In genomic region chr4:122958491-122959031, GRCm38 (mm10) we compare ENCODE assay signal across 9 mouse cellular contexts. TPM values are rescaled to one million over a fixed set of nuclear protein-coding genes. Genes with fewer than 3 reads are reported as not detected.
DNase-seq lines count a peak whose midpoint lies in the region; ATAC-seq and TF ChIP-seq lines count a peak whose summit lies in the region.
"Had no signal": no experiment of that assay in that cellular context is flagged by ENCODE, and none has a peak within 500 bp of the region (broad histone marks: within the 10 kb centered on the region; RNA-seq: fewer than 3 reads in every experiment).

No protein-coding gene starts in this region.

- DNase-seq in cerebellum, adult 2 months, result peak in 1 of 2 experiments; percentile 29
- DNase-seq in cerebellum, adult 8-10 months, result no peak
- DNase-seq in ovary, postnatal 36 days (ENCODE audit: low spot score), result peak; percentile 13
- DNase-seq in ovary, postnatal 14 days (ENCODE audit: low spot score), result no peak
- peak; percentile 63 to 70 for DNase-seq in left cerebral cortex, postnatal 25 days (ENCODE audit: low spot score in 2 of 2)
- no peak for DNase-seq in stomach, postnatal 0 days (ENCODE audit: low spot score)
- no peak for DNase-seq in lung, postnatal 10 days
- no peak for DNase-seq in urinary bladder, postnatal 14 days (ENCODE audit: low spot score)
- DNase-seq: kidney, adult 9 months had no signal

- intact Hi-C loops in left cerebral cortex, postnatal 25 days (cut with DNase I), result no loop called here

- no peak for TF ChIP-seq CTCF in cerebellum, adult 2 months (IDR thresholded peaks at IDR 0.05; ENCODE audit: borderline replicate concordance, insufficient read depth, low read depth, low read length)
- no peak for TF ChIP-seq CTCF in stomach, postnatal 0 days (IDR thresholded peaks at IDR 0.05; ENCODE audit: low read depth)

- TF ChIP-seq EP300 in stomach, postnatal 0 days (optimal IDR thresholded peaks at IDR 0.05), result no peak

- peaks cover 3% of the 10 kb centered on the region; the same call in 1 of the 2 replicates for H3K27me3 ChIP-seq in cerebellum, adult 2 months (ENCODE audit: control insufficient read depth, insufficient read depth, low read length)
- H3K27me3 ChIP-seq in stomach, postnatal 0 days (ENCODE audit: control insufficient read depth, insufficient read depth, low read length), result no peaks in the 10 kb centered on the region

- WGBS in cerebellum, adult 2 months, result 36% methylated on average over 6 of the region's 6 CpGs
- WGBS in stomach, postnatal 0 days, result 77% methylated on average over 6 of the region's 6 CpGs

- no peaks in the 10 kb centered on the region for H3K9me3 ChIP-seq in stomach, postnatal 0 days (ENCODE audit: control insufficient read depth, low read length)

- H3K4me2 ChIP-seq in stomach, postnatal 0 days (replicated peaks; ENCODE audit: low read depth), result peak overlapping the region; percentile 98; the same call in 1 of the 2 replicates

- no peak for TF ChIP-seq POLR2A in cerebellum, adult 2 months (IDR thresholded peaks at IDR 0.05; ENCODE audit: borderline replicate concordance, insufficient read depth, low read length)

- no peaks in the 10 kb centered on the region for H3K36me3 ChIP-seq in stomach, postnatal 0 days (ENCODE audit: control insufficient read depth, insufficient read depth, low read length)

- 0 out of 2 replicates have a peak overlapping the region, but pooled peaks have one; percentile 11 for H3K27ac ChIP-seq in cerebellum, adult 2 months (ENCODE audit: insufficient read depth, low read length)
- no peak overlapping the region for H3K27ac ChIP-seq in stomach, postnatal 0 days (replicated peaks)

- H3K4me1 ChIP-seq in cerebellum, adult 2 months (ENCODE audit: control insufficient read depth, insufficient read depth, low read length), result 0 out of 2 replicates have a peak, but pooled peaks cover 6% of the 10 kb centered on the region
- H3K4me1 ChIP-seq in stomach, postnatal 0 days (replicated peaks; ENCODE audit: control insufficient read depth, insufficient read depth), result peaks cover 11% of the 10 kb centered on the region; the same call in 1 of the 2 replicates

- no peak overlapping the region for H3K9ac ChIP-seq in stomach, postnatal 0 days (ENCODE audit: low read length)

- ATAC-seq in stomach, postnatal 0 days (ENCODE audit: low FRiP score, low TSS enrichment), result no peak

- peak overlapping the region; percentile 21 for H3K4me3 ChIP-seq in cerebellum, adult 2 months (replicated peaks; ENCODE audit: insufficient read depth, low read depth, low read length)
- no peak overlapping the region for H3K4me3 ChIP-seq in stomach, postnatal 0 days (ENCODE audit: low read depth, low read length)

RNA-seq across cellular contexts. Expression of gene Mfsd2a, which starts 2.4 kb away (rescaled TPM):
- 32.9 and 34.4 TPM in 2 replicates for polyA plus RNA-seq in cerebellum, adult 2 months (2012; rRNA removed)
- 10 to 100 TPM; 37.4 to 43.5 TPM for total RNA-seq in left cerebral cortex, postnatal 25 days (2021)
- polyA plus RNA-seq in stomach, postnatal 0 days (2015; fragmentation: Nextera tagmentation; extraction: Ambion mirVana), result 6.8 and 7.1 TPM in 2 replicates

RNA-seq across cellular contexts. Expression of gene Mycl, which starts 36.9 kb away (rescaled TPM):
- 5.3 and 5.8 TPM in 2 replicates for polyA plus RNA-seq in cerebellum, adult 2 months (2012; rRNA removed)
- total RNA-seq in left cerebral cortex, postnatal 25 days (2021), result 10 to 100 TPM; 11.0 to 14.2 TPM
- polyA plus RNA-seq in stomach, postnatal 0 days (2015; fragmentation: Nextera tagmentation; extraction: Ambion mirVana), result 14.2 and 17.4 TPM in 2 replicates

RNA-seq across cellular contexts. Expression of gene Trit1, which starts 57.8 kb away (rescaled TPM):
- 10.9 and 11.0 TPM in 2 replicates for polyA plus RNA-seq in cerebellum, adult 2 months (2012; rRNA removed)
- total RNA-seq in left cerebral cortex, postnatal 25 days (2021), result 10 to 100 TPM; 18.5 to 22.2 TPM
- 11.6 and 12.0 TPM in 2 replicates for polyA plus RNA-seq in stomach, postnatal 0 days (2015; fragmentation: Nextera tagmentation; extraction: Ambion mirVana)

Comparison
In these comparisons a context has a peak if more than half of its experiments do, and no peak if none do; other contexts are left out.
1. DNase-seq: peak in ovary, postnatal 36 days (single experiment) and left cerebral cortex, postnatal 25 days (2 of 2); none in cerebellum, adult 8-10 months (single experiment), ovary, postnatal 14 days (single experiment), stomach, postnatal 0 days (single experiment), lung, postnatal 10 days (single experiment) and urinary bladder, postnatal 14 days (single experiment).